Mouse (Mus musculus) heart, postnatal 0 days (tissue): ENCODE results near the gene Lin54. TPM values are rescaled to one million over a fixed set of nuclear protein-coding genes. Genes with fewer than 3 reads are reported as not detected.

Experiments used
- ATAC-seq: fragments of 200-750 bp; cut with Nextera tagmentation; 2 replicates; pipeline ENCODE4 v1.8.0; 2017; ENCODE audit warnings: low read depth, moderate number of reproducible peaks, moderate library complexity; ENCODE audit not compliant: insufficient read depth
- DNase-seq: peaks from one replicate; pipeline ENCODE4 v3.0.0-alpha.2; 2016; ENCODE audit warnings: low spot score
- H3K27ac ChIP-seq: fragments of 300-500 bp; sonication (generic); 2 replicates; pipeline ENCODE4 v1.5.1; 2014; ENCODE audit warnings: low read depth, mild to moderate bottlenecking
- H3K27me3 ChIP-seq: fragments of 300-500 bp; sonication (generic); 2 replicates; pipeline ENCODE4 v1.6.1; 2014; ENCODE audit warnings: low read length, mixed read lengths; ENCODE audit not compliant: control insufficient read depth, insufficient read depth
- H3K36me3 ChIP-seq: fragments of 300-500 bp; sonication (generic); replicated peaks from 2 replicates; pipeline ENCODE4 v1.6.1; 2014; ENCODE audit warnings: low read length, mixed read lengths; ENCODE audit not compliant: control insufficient read depth, insufficient read depth
- H3K4me1 ChIP-seq: fragments of 300-500 bp; sonication (generic); 2 replicates; pipeline ENCODE4 v1.6.1; 2014; ENCODE audit warnings: antibody characterized with exemption; ENCODE audit not compliant: control insufficient read depth, insufficient read depth
- H3K4me2 ChIP-seq: fragments of 300-500 bp; sonication (generic); 2 replicates; pipeline ENCODE4 v1.6.1; 2014; ENCODE audit warnings: low read depth, mild to moderate bottlenecking, low read length, moderate library complexity
- H3K4me3 ChIP-seq: fragments of 300-500 bp; sonication (generic); 2 replicates; pipeline ENCODE4 v1.5.1; 2014; ENCODE audit warnings: low read depth, low read length
- H3K9ac ChIP-seq: fragments of 300-500 bp; sonication (generic); replicated peaks from 2 replicates; pipeline ENCODE4 v1.6.1; 2014; ENCODE audit warnings: low read depth, low read length, mixed read lengths
- H3K9me3 ChIP-seq: fragments of 300-500 bp; sonication (generic); replicated peaks from 2 replicates; pipeline ENCODE4 v1.6.1; 2016; ENCODE audit warnings: low read length; ENCODE audit not compliant: control insufficient read depth
- CTCF ChIP-seq: IDR thresholded peaks from 2 replicates; pipeline ENCODE4 v1.5.1; 2016; ENCODE audit warnings: antibody characterized with exemption, control low read depth, low read depth
- EP300 ChIP-seq: IDR thresholded peaks from 2 replicates; pipeline ENCODE4 v1.6.1; 2016; ENCODE audit warnings: antibody characterized with exemption, low read depth
- WGBS: fragments of 180-500 bp; shearing (Covaris S2); extraction: QIAGEN DNeasy Blood & Tissue Kit; methylation state at CpG from one replicate; pipeline ENCODE4 v1.1.7; 2014; 5-methylcytosine and 5-hydroxymethylcytosine counted together
- polyA plus RNA-seq: library from polyadenylated mRNA; unstranded; fragments of >200 nt; fragmentation: Nextera tagmentation; extraction: Ambion mirVana; gene quantifications from 2 replicates; pipeline ENCODE4 v1.2.1, GENCODE M21; 2015
- total RNA-seq: library from RNA; depleted of rRNA; stranded (reverse); fragments of >200 nt; gene quantifications from 2 replicates; pipeline ENCODE4 v1.2.3, GENCODE M21; 2014; ENCODE audit warnings: low replicate concordance

Lin54 gene
- total and polyA plus RNA-seq, 2 experiments from 2014 or later = 5.5 to 12.8 TPM

DNA sequence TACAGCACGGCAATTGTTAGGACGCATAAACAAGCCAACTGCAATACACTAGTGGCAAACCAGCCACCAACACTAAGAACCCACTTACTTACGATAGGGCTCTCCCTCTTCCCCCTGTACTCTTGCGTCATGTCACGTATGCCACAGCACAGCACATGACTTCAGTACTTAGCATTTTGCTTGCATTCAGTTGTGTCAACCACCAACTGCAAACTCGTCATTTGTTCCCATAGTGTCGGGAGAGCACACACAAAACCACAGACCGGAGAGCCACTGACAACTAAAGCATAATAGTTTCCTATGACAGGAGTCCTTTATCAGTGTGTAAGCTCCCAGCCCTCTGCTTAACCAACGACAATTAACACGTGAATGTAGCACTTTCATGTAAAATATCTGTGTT is 33.8 kb downstream of the Lin54 start:
- Histone ChIP-seq H3K4me2 (no peak overlapping the region), H3K4me1 (no peaks in the 10 kb centered on the region), H3K4me3 (no peak overlapping the region), H3K9me3 (no peaks in the 10 kb centered on the region), H3K9ac (no peak overlapping the region), H3K27me3 (no peaks in the 10 kb centered on the region), H3K27ac (no peak overlapping the region), H3K36me3 (peaks cover 9% of the 10 kb centered on the region; the same call in 1 of the 2 replicates)
- WGBS = 84% methylated on average over 10 of the region's 10 CpGs
- no peak for DNase-seq
- TF ChIP-seq CTCF = no peak
- no peak for TF ChIP-seq EP300
- ATAC-seq = no peak

GRCm38 (mm10) chr5:100462374-100462773 is 38.1 kb downstream of the Lin54 start:
- H3K4me3 ChIP-seq = no peak overlapping the region
- no peak overlapping the region for H3K27ac ChIP-seq
- H3K9me3 ChIP-seq = no peaks in the 10 kb centered on the region
- no peak for DNase-seq
- no peak overlapping the region for H3K9ac ChIP-seq
- peaks cover 31% of the 10 kb centered on the region for H3K36me3 ChIP-seq
- H3K4me2 ChIP-seq = no peak overlapping the region
- TF ChIP-seq EP300 (no peak), CTCF (no peak)
- no peak for ATAC-seq
- no peaks in the 10 kb centered on the region for H3K27me3 ChIP-seq
- WGBS = 87% methylated on average over 2 of the region's 2 CpGs
- H3K4me1 ChIP-seq = no peaks in the 10 kb centered on the region

DNA sequence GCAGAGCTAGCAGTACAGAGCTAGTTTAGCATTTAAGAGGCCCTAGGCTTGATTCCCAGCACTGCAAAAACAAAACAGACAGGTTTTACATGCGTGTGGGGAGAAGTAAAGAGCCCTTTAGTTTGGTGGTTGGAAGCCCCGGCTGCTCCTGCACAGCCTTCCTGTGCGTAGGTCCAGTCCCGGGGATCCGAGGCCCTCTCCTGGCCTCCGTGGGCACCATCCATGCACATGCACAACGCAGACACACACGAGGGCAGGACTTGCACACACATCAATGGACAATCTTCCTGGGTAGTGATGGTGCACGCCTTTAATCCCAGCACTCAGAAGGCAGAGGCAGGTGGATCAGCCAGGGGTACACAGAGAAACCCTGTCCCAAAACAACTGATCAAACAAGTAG is 38.9 kb downstream of the Lin54 start:
- no peak for TF ChIP-seq CTCF
- no peak for TF ChIP-seq EP300
- H3K27ac ChIP-seq = no peak overlapping the region
- DNase-seq (no peak), ATAC-seq (no peak)
- WGBS = 92% methylated on average over 9 of the region's 9 CpGs
- H3K4me3 ChIP-seq = no peak overlapping the region
- no peaks in the 10 kb centered on the region for H3K4me1 ChIP-seq
- peaks cover 36% of the 10 kb centered on the region for H3K36me3 ChIP-seq
- no peaks in the 10 kb centered on the region for H3K27me3 ChIP-seq
- H3K4me2 ChIP-seq = no peak overlapping the region
- H3K9me3 ChIP-seq = no peaks in the 10 kb centered on the region
- no peak overlapping the region for H3K9ac ChIP-seq

DNA sequence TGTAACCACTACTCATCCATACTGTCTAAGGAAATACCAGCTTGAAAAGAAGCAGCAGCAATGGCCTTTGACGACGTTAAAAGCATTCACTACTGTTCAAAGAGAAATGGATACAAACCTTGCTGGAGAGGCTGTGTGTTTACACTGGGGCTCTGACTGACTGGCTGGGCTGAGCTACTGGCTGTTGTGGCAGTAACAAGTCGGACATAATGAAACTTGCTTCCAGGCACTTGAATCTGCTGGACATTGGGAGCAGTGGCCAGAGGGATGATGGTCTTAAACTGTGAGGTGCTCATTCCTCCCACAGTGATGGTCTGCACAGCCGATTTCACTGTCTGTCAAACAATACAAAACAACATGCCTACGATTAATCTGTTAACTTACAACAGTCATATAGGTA is 41.0 kb downstream of the Lin54 start:
- WGBS = 92% methylated on average over 5 of the region's 5 CpGs
- no peak for TF ChIP-seq CTCF
- TF ChIP-seq EP300 = no peak
- Histone ChIP-seq H3K9ac (no peak overlapping the region), H3K9me3 (no peaks in the 10 kb centered on the region), H3K4me1 (no peaks in the 10 kb centered on the region), H3K4me2 (no peak overlapping the region), H3K36me3 (peaks cover 44% of the 10 kb centered on the region), H3K4me3 (no peak overlapping the region), H3K27ac (no peak overlapping the region), H3K27me3 (no peaks in the 10 kb centered on the region)
- DNase-seq (no peak), ATAC-seq (no peak)

DNA sequence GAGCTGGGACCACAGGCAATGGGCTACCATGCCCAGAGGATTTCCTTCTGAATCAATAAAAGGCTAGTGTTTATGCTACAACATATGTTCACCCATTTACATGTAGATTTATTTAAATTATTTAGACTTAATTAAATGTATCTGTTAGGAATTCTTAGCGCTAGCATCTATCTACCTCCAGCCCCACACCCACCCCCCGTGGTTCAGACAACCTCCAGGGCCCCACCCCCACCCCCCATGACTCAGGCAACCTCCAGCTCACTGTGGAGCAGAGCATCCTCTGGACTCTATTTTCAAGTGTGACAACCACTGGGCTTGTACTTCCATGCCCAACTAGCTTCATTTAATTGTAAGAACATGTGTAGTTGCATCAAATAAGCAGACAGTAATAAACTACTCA is 48.6 kb downstream of the Lin54 start:
- no peak for DNase-seq
- TF ChIP-seq EP300 (no peak), CTCF (no peak)

GRCm38 (mm10) chr5:100438796-100439195 is 61.6 kb downstream of the Lin54 start:
- 95% methylated on average over 14 of the region's 14 CpGs for WGBS
- H3K27me3 ChIP-seq = no peaks in the 10 kb centered on the region
- H3K27ac ChIP-seq = no peak overlapping the region
- H3K4me1 ChIP-seq = no peaks in the 10 kb centered on the region
- ATAC-seq (no peak), DNase-seq (no peak)
- H3K9ac ChIP-seq = no peak overlapping the region
- peaks cover 25% of the 10 kb centered on the region for H3K36me3 ChIP-seq
- no peak overlapping the region for H3K4me2 ChIP-seq
- TF ChIP-seq EP300 = no peak
- TF ChIP-seq CTCF = no peak
- no peaks in the 10 kb centered on the region for H3K9me3 ChIP-seq
- no peak overlapping the region for H3K4me3 ChIP-seq

More for the DNA sequence above, 48.6 kb downstream of the Lin54 start:
- WGBS = 73% methylated on average over 2 of the region's 2 CpGs
- Histone ChIP-seq H3K4me1 (no peaks in the 10 kb centered on the region), H3K9ac (no peak overlapping the region), H3K9me3 (no peaks in the 10 kb centered on the region), H3K27me3 (no peaks in the 10 kb centered on the region), H3K36me3 (peaks cover 81% of the 10 kb centered on the region), H3K27ac (no peak overlapping the region), H3K4me2 (no peak overlapping the region), H3K4me3 (no peak overlapping the region)
- no peak for ATAC-seq
